ENCODE assay signal across 19 mouse cellular contexts in the genomic region with DNA sequence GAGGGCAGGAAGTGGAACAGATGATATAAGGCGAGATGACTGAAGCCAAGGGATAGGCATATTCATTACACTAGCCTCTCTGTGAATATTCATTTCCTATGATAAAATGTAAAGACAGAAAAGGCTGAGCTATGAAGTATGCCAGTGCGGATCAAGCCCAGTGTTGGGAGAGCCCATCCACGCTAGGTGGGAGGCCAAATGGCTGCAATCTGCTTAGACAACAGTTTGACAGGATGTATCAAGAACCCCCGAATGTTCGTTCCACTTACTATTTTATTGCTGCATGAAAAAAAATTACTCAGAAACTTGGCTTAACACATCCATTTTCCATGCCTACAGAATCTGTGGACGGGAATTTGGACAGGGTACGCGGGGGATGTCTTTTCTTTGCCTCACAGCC. TPM values are rescaled to one million over a fixed set of nuclear protein-coding genes. Genes with fewer than 3 reads are reported as not detected.
DNase-seq lines count a peak whose midpoint lies in the region; ATAC-seq and TF ChIP-seq lines count a peak whose summit lies in the region.
"Had no signal": no experiment of that assay in that cellular context is flagged by ENCODE, and none has a peak within 500 bp of the region (broad histone marks: within the 10 kb centered on the region; RNA-seq: fewer than 3 reads in every experiment).

No protein-coding gene starts in this region.

- no peak for DNase-seq in frontal cortex, postnatal 10 days (ENCODE audit: low spot score in 2 of 2)
- DNase-seq in layer of hippocampus, adult 2 months (ENCODE audit: low spot score in 2 of 2) = peak; percentile 36 to 65
- no peak for DNase-seq in layer of hippocampus, postnatal 25 days (ENCODE audit: extremely low spot score in 1 of 2, low spot score in 1 of 2)
- DNase-seq in brain, adult 2 months (ENCODE audit: low read depth, low spot score) = peak; percentile 50
- peak; percentile 39 for DNase-seq in layer of hippocampus, adult 9-11 months
- no peak for DNase-seq in lung, postnatal 10 days
- DNase-seq: adrenal gland, postnatal 10 days; cerebellum, adult 18-20 months; cerebellum, adult 9-11 months; cerebellum, postnatal 36 days; gastrocnemius, postnatal 10 days; heart, adult 2 months; heart, postnatal 14 days had no signal

- no peak for TF ChIP-seq CTCF in layer of hippocampus, adult 2 months (conservative IDR thresholded peaks at IDR 0.05)

- H3K4me3 ChIP-seq in layer of hippocampus, adult 2 months = no peak overlapping the region
- H3K4me3 ChIP-seq: embryonic facial prominence, embryonic 13.5 days; forebrain, embryonic 13.5 days; heart, adult 2 months; heart, embryonic 15.5 days; hindbrain, embryonic 13.5 days had no signal

- peak; percentile 55 for ATAC-seq in frontal cortex, adult (ENCODE audit: low TSS enrichment)
- ATAC-seq: forebrain, embryonic 13.5 days; hindbrain, postnatal 0 days had no signal

- H3K27ac ChIP-seq in layer of hippocampus, adult 2 months = peak overlapping the region; percentile 71; the same call in 1 of the 2 replicates
- H3K27ac ChIP-seq: embryonic facial prominence, embryonic 13.5 days; forebrain, embryonic 13.5 days; heart, adult 2 months; heart, embryonic 15.5 days; hindbrain, embryonic 13.5 days; hindbrain, postnatal 0 days had no signal

RNA-seq across cellular contexts. Expression of a gene that starts 28.7 kb away (rescaled TPM):
- 10 to 100 TPM; 24.6 to 25.2 TPM for total RNA-seq in layer of hippocampus, adult 2 months (2021)
- 10 to 100 TPM; 24.2 to 25.6 TPM for total RNA-seq in layer of hippocampus, postnatal 25 days (2021)

Comparison
In these comparisons a context has a peak if more than half of its experiments do, and no peak if none do; other contexts are left out.
1. DNase-seq: peak in layer of hippocampus, adult 2 months (2 of 2), brain, adult 2 months (single experiment) and layer of hippocampus, adult 9-11 months (single experiment); none in frontal cortex, postnatal 10 days (0 of 2), layer of hippocampus, postnatal 25 days (0 of 2) and lung, postnatal 10 days (single experiment).